Mouse (Mus musculus) C2C12 (cell line): ENCODE results near the gene Ptpro.

Experiments
- CEBPB ChIP-seq: IDR thresholded peaks from one replicate; pipeline ENCODE4 v1.6.1; 2011; ENCODE audit warnings: low read depth, mild to moderate bottlenecking, control low read depth, moderate library complexity
- CTCF ChIP-seq: IDR thresholded peaks from one replicate; pipeline ENCODE4 v1.5.1; 2011; ENCODE audit not compliant: control insufficient read depth, insufficient read depth, insufficient read length

DNA sequence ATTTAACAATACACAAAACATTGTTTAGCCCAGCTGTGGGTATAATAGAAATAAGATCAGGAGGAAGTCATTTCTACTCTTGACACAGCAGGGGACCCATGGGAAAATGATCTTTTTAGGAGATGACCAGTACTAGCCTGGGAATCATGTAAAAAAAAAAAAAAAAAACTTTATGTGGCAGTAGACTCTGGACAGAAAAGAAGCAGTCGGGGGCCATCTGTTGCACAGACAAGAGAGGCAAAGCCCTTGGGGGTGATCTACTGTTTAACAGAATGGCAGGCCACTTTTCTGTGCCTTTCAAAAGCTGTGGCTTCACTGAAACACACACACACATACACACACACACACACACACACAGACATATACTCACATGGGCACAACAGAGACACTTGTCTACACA is 242.7 kb downstream of the Ptpro start:
- no peak for TF ChIP-seq CTCF
- TF ChIP-seq CEBPB: no peak
